23 mouse cellular contexts compared by ENCODE assay signal in genomic region chr4:141322526-141322925, GRCm38 (mm10). TPM values are rescaled to one million over a fixed set of nuclear protein-coding genes. Genes with fewer than 3 reads are reported as not detected.
DNase-seq lines count a peak whose midpoint lies in the region; ATAC-seq and TF ChIP-seq lines count a peak whose summit lies in the region.
"Had no signal": no experiment of that assay in that cellular context is flagged by ENCODE, and none has a peak within 500 bp of the region (broad histone marks: within the 10 kb centered on the region; RNA-seq: fewer than 3 reads in every experiment).

No protein-coding gene starts in this region.

- H3K4me3 ChIP-seq in liver, embryonic 12.5 days = no peak overlapping the region
- H3K4me3 ChIP-seq in liver, postnatal 0 days (ENCODE audit: low read depth, low read length) = no peak overlapping the region
- H3K4me3 ChIP-seq: embryonic facial prominence, embryonic 12.5 days; forebrain, embryonic 15.5 days; gastrocnemius, adult 2 months; heart, embryonic 15.5 days; hindbrain, embryonic 10.5 days; intestine, embryonic 15.5 days had no signal

- DNase-seq in adrenal gland, postnatal 14 days = peak; percentile 27
- no peak for DNase-seq in adrenal gland, adult (ENCODE audit: inconsistent age in 2 of 2, low spot score in 1 of 2)
- DNase-seq in liver, postnatal 0 days = no peak
- peak; percentile 85 for DNase-seq in ZHBTc4 (ENCODE audit: low read depth, low spot score)
- no peak for DNase-seq in frontal cortex, postnatal 10 days (ENCODE audit: low spot score in 2 of 2)
- DNase-seq: adrenal gland, postnatal 25 days; cerebellum, adult 18-20 months; cerebellum, adult 9-11 months; cerebellum, postnatal 36 days; gastrocnemius, adult 2 months; gastrocnemius, postnatal 25 days; heart, adult 11 months; heart, postnatal 14 days had no signal

- H3K36me3 ChIP-seq in liver, embryonic 12.5 days = peaks cover 55% of the 10 kb centered on the region
- H3K36me3 ChIP-seq in liver, postnatal 0 days (replicated peaks; ENCODE audit: insufficient read depth, low read length) = peaks cover 35% of the 10 kb centered on the region
- H3K36me3 ChIP-seq: forebrain, embryonic 15.5 days had no signal

- peaks cover 16% of the 10 kb centered on the region; the same call in 1 of the 2 replicates for H3K27me3 ChIP-seq in liver, embryonic 12.5 days (replicated peaks)
- H3K27me3 ChIP-seq in liver, postnatal 0 days (ENCODE audit: insufficient read depth, low read length) = no peaks in the 10 kb centered on the region
- H3K27me3 ChIP-seq: embryonic facial prominence, embryonic 12.5 days; forebrain, embryonic 15.5 days; heart, embryonic 15.5 days; intestine, embryonic 15.5 days had no signal

- H3K4me2 ChIP-seq in liver, embryonic 12.5 days = no peak overlapping the region
- H3K4me2 ChIP-seq in liver, postnatal 0 days (ENCODE audit: low read depth, low read length) = no peak overlapping the region
- H3K4me2 ChIP-seq: embryonic facial prominence, embryonic 12.5 days; forebrain, embryonic 15.5 days; heart, embryonic 15.5 days; hindbrain, embryonic 14.5 days; intestine, embryonic 15.5 days had no signal

- no peak for TF ChIP-seq EP300 in liver, postnatal 0 days (IDR thresholded peaks at IDR 0.05; ENCODE audit: low read depth)

- H3K9ac ChIP-seq in liver, embryonic 12.5 days = no peak overlapping the region
- H3K9ac ChIP-seq in liver, postnatal 0 days (replicated peaks) = no peak overlapping the region
- H3K9ac ChIP-seq: embryonic facial prominence, embryonic 12.5 days; forebrain, embryonic 15.5 days; heart, embryonic 15.5 days; hindbrain, embryonic 14.5 days; intestine, embryonic 15.5 days had no signal

- peak; percentile 20; the same call in 1 of the 2 replicates for ATAC-seq in liver, embryonic 12.5 days
- no peak for ATAC-seq in liver, postnatal 0 days
- peak; percentile 33; the same call in 1 of the 2 replicates for ATAC-seq in megakaryocyte progenitor cell, adult 5-6 weeks (replicated peaks; ENCODE audit: poor library complexity)
- ATAC-seq in frontal cortex, adult (ENCODE audit: low TSS enrichment) = no peak
- ATAC-seq: forebrain, embryonic 15.5 days; intestine, embryonic 15.5 days had no signal

- no peaks in the 10 kb centered on the region for H3K4me1 ChIP-seq in liver, embryonic 12.5 days
- peaks cover 5% of the 10 kb centered on the region; the same call in 1 of the 2 replicates for H3K4me1 ChIP-seq in liver, postnatal 0 days (ENCODE audit: insufficient read depth)
- H3K4me1 ChIP-seq: forebrain, embryonic 15.5 days had no signal

- 47% methylated on average over 11 of the region's 11 CpGs for WGBS in liver, embryonic 12.5 days (ENCODE audit: insufficient replicate concordance)
- WGBS in liver, postnatal 0 days (ENCODE audit: insufficient replicate concordance) = 64% methylated on average over 11 of the region's 11 CpGs

- H3K27ac ChIP-seq in liver, embryonic 12.5 days = no peak overlapping the region
- no peak overlapping the region for H3K27ac ChIP-seq in liver, postnatal 0 days (ENCODE audit: low read depth)
- H3K27ac ChIP-seq: embryonic facial prominence, embryonic 12.5 days; forebrain, embryonic 15.5 days; gastrocnemius, adult 2 months; heart, embryonic 15.5 days; hindbrain, embryonic 10.5 days; hindbrain, embryonic 14.5 days; intestine, embryonic 15.5 days had no signal

- H3K9me3 ChIP-seq in liver, embryonic 12.5 days (replicated peaks) = no peaks in the 10 kb centered on the region
- H3K9me3 ChIP-seq in liver, postnatal 0 days (ENCODE audit: low read length) = no peaks in the 10 kb centered on the region
- H3K9me3 ChIP-seq: embryonic facial prominence, embryonic 12.5 days; forebrain, embryonic 15.5 days; heart, embryonic 15.5 days; hindbrain, embryonic 10.5 days; intestine, embryonic 15.5 days had no signal

- no peak for TF ChIP-seq CTCF in liver, postnatal 0 days (IDR thresholded peaks at IDR 0.05; ENCODE audit: low read depth)

RNA-seq across cellular contexts. Expression of gene Epha2, which starts 21.5 kb away (rescaled TPM):
- 18.8 and 19.4 TPM in 2 replicates for total RNA-seq in adrenal gland, postnatal 14 days (2021)
- polyA plus RNA-seq in liver, embryonic 12.5 days (2016; fragmentation: Nextera tagmentation; extraction: Ambion mirVana) = 2.1 TPM in 2 replicates
- polyA plus RNA-seq in liver, postnatal 0 days (2015; fragmentation: Nextera tagmentation; extraction: Ambion mirVana) = 1.5 and 2.4 TPM in 2 replicates
- total RNA-seq in megakaryocyte progenitor cell, adult 5-6 weeks (2015) = 0.46 and 0.49 TPM in 2 replicates
- total RNA-seq in megakaryocyte progenitor cell, adult 5-6 weeks (2017) = 0.14 and 0.50 TPM in 2 replicates

RNA-seq across cellular contexts. Expression of gene Fam131c, which starts 45.5 kb away (rescaled TPM):
- 11.0 and 16.9 TPM in 2 replicates for total RNA-seq in adrenal gland, postnatal 14 days (2021)
- polyA plus RNA-seq in liver, embryonic 12.5 days (2016; fragmentation: Nextera tagmentation; extraction: Ambion mirVana) = 0.08 and 0.13 TPM in 2 replicates
- polyA plus RNA-seq in liver, postnatal 0 days (2015; fragmentation: Nextera tagmentation; extraction: Ambion mirVana) = 0.53 and 0.96 TPM in 2 replicates
- total RNA-seq in megakaryocyte progenitor cell, adult 5-6 weeks (2015) = not detected in 2 replicates
- not detected in 2 replicates for total RNA-seq in megakaryocyte progenitor cell, adult 5-6 weeks (2017)
- total RNA-seq: CH12.LX had no signal

Comparison
In these comparisons a context has a peak if more than half of its experiments do, and no peak if none do; other contexts are left out.
1. DNase-seq: peak in adrenal gland, postnatal 14 days (single experiment) and ZHBTc4 (single experiment); none in adrenal gland, adult (0 of 2), liver, postnatal 0 days (single experiment) and frontal cortex, postnatal 10 days (0 of 2).
2. ATAC-seq: peak in liver, embryonic 12.5 days (single experiment) and megakaryocyte progenitor cell, adult 5-6 weeks (single experiment); none in liver, postnatal 0 days (single experiment) and frontal cortex, adult (single experiment).
3. RNA of gene Epha2, which starts 21.5 kb away (total RNA-seq): 18.8 to 19.4 TPM in adrenal gland, postnatal 14 days; 0.14 to 0.50 TPM in megakaryocyte progenitor cell, adult 5-6 weeks; every median in the first group is over 10 times any median in the second.
4. RNA of gene Fam131c, which starts 45.5 kb away (total RNA-seq): 11.0 to 16.9 TPM in adrenal gland, postnatal 14 days; not detected in megakaryocyte progenitor cell, adult 5-6 weeks; every median in the first group is over 10 times any median in the second.